Mouse (Mus musculus) limb, embryonic 14.5 days (tissue): ENCODE measurements around the gene Cd80. TPM values are rescaled to one million over a fixed set of nuclear protein-coding genes. Genes with fewer than 3 reads are reported as not detected.

Experiments used
- ATAC-seq: fragments of 200-750 bp; cut with Nextera tagmentation; 2 replicates; pipeline ENCODE4 v1.8.0; 2017; ENCODE audit warnings: low read depth, moderate number of reproducible peaks, moderate TSS enrichment; ENCODE audit not compliant: low FRiP score
- DNase-seq: peaks from one replicate; pipeline ENCODE4 v3.0.0-alpha.2; 2015; ENCODE audit warnings: low spot score
- H3K27ac ChIP-seq: fragments of 300-500 bp; sonication (generic); replicated peaks from 2 replicates; pipeline ENCODE4 v1.5.1; 2014; ENCODE audit warnings: low read depth, mild to moderate bottlenecking, low read length, moderate library complexity, mixed read lengths
- H3K27me3 ChIP-seq: fragments of 300-500 bp; sonication (generic); 2 replicates; pipeline ENCODE4 v1.6.1; 2014; ENCODE audit warnings: low read length, mixed read lengths; ENCODE audit not compliant: control insufficient read depth, insufficient read depth
- H3K36me3 ChIP-seq: fragments of 300-500 bp; sonication (generic); 2 replicates; pipeline ENCODE4 v1.6.1; 2014; ENCODE audit warnings: mild to moderate bottlenecking, low read length, moderate library complexity, mixed read lengths; ENCODE audit not compliant: control insufficient read depth, insufficient read depth
- H3K4me1 ChIP-seq: fragments of 300-500 bp; sonication (generic); 2 replicates; pipeline ENCODE4 v1.6.1; 2014; ENCODE audit warnings: antibody characterized with exemption, low read length, mixed read lengths; ENCODE audit not compliant: control insufficient read depth, insufficient read depth
- H3K4me2 ChIP-seq: fragments of 300-500 bp; sonication (generic); replicated peaks from 2 replicates; pipeline ENCODE4 v1.6.1; 2014; ENCODE audit warnings: low read depth, mild to moderate bottlenecking, low read length, moderate library complexity; ENCODE audit not compliant: severe bottlenecking
- H3K4me3 ChIP-seq: fragments of 300-500 bp; sonication (generic); replicated peaks from 2 replicates; pipeline ENCODE4 v1.5.1; 2014; ENCODE audit warnings: low read length
- H3K9ac ChIP-seq: fragments of 300-500 bp; sonication (generic); 2 replicates; pipeline ENCODE4 v1.6.1; 2014; ENCODE audit warnings: mild to moderate bottlenecking, low read depth, low read length, moderate library complexity; ENCODE audit not compliant: severe bottlenecking
- H3K9me3 ChIP-seq: fragments of 300-500 bp; sonication (generic); 2 replicates; pipeline ENCODE4 v1.6.1; 2016; ENCODE audit warnings: low read length; ENCODE audit not compliant: control insufficient read depth
- POLR2A ChIP-seq: fragments of 200-500 bp; IDR thresholded peaks from 2 replicates; pipeline ENCODE4 v1.8.0; 2012; ENCODE audit warnings: inconsistent platforms, mild to moderate bottlenecking, moderate library complexity, borderline replicate concordance; ENCODE audit not compliant: insufficient read depth, insufficient read length; ENCODE audit errors: extremely low read depth
- WGBS: fragments of 180-500 bp; shearing (Covaris S2); extraction: QIAGEN DNeasy Blood & Tissue Kit; methylation state at CpG from one replicate; pipeline ENCODE4 v1.1.7; 2014; 5-methylcytosine and 5-hydroxymethylcytosine counted together
- polyA plus RNA-seq, 2 experiments: library from polyadenylated mRNA; depleted of rRNA in 1 of 2; stranded (reverse) in 1 of 2; unstranded in 1 of 2; fragments of >200 nt; fragmentation: Nextera tagmentation in 1 of 2; extraction: Ambion mirVana in 1 of 2; gene quantifications; 2 replicates each; pipeline versions ENCODE4 v1.2.1 to v1.2.3; 2012 to 2014

The Cd80 gene
- polyA plus RNA-seq, 2 experiments, result 0.33 to 0.45 TPM

GRCm38 (mm10) chr16:38538716-38539380 is 83.5 kb downstream of the Cd80 start:
- H3K36me3 ChIP-seq, result peaks cover 66% of the 10 kb centered on the region
- no peak overlapping the region for H3K9ac ChIP-seq
- TF ChIP-seq POLR2A, result no peak
- no peak overlapping the region for H3K4me2 ChIP-seq
- DNase-seq (no peak), ATAC-seq (no peak)
- WGBS, result 92% methylated on average over 12 of the region's 13 CpGs
- H3K9me3 ChIP-seq, result no peaks in the 10 kb centered on the region
- H3K27me3 ChIP-seq, result no peaks in the 10 kb centered on the region
- H3K27ac ChIP-seq, result no peak overlapping the region
- no peaks in the 10 kb centered on the region for H3K4me1 ChIP-seq
- H3K4me3 ChIP-seq, result no peak overlapping the region

Other genes with a start within 250 kb of the Cd80 start
- 0.03 TPM in 1 of 2 replicates, not detected in the other for gene Nr1i2, start 160.7 kb upstream of the Cd80 start, polyA plus RNA-seq (2012; rRNA removed)
- gene Nr1i2, start 160.7 kb upstream of the Cd80 start, polyA plus RNA-seq (2014; fragmentation: Nextera tagmentation; extraction: Ambion mirVana), result not detected in 2 replicates
- 0.03 and 0.10 TPM in 2 replicates for gene Maats1, start 113.4 kb upstream of the Cd80 start, polyA plus RNA-seq (2012; rRNA removed)
- 0.10 TPM in 1 of 2 replicates, not detected in the other for gene Maats1, start 113.4 kb upstream of the Cd80 start, polyA plus RNA-seq (2014; fragmentation: Nextera tagmentation; extraction: Ambion mirVana)
- gene Cox17, start 108.6 kb upstream of the Cd80 start, polyA plus RNA-seq (2012; rRNA removed), result 50.0 and 83.6 TPM in 2 replicates
- gene Cox17, start 108.6 kb upstream of the Cd80 start, polyA plus RNA-seq (2014; fragmentation: Nextera tagmentation; extraction: Ambion mirVana), result 107 and 124 TPM in 2 replicates
- gene Gm21987, start 108.5 kb upstream of the Cd80 start, polyA plus RNA-seq (2012; rRNA removed), result 0.78 TPM in 1 of 2 replicates, not detected in the other
- gene Gm21987, start 108.5 kb upstream of the Cd80 start, polyA plus RNA-seq (2014; fragmentation: Nextera tagmentation; extraction: Ambion mirVana), result not detected in 2 replicates
- 4.6 and 6.0 TPM in 2 replicates for gene Popdc2, start 93.4 kb upstream of the Cd80 start, polyA plus RNA-seq (2012; rRNA removed)
- 4.2 TPM in 2 replicates for gene Popdc2, start 93.4 kb upstream of the Cd80 start, polyA plus RNA-seq (2014; fragmentation: Nextera tagmentation; extraction: Ambion mirVana)
- 0.85 and 1.1 TPM in 2 replicates for gene Pla1a, start 22.4 kb upstream of the Cd80 start, polyA plus RNA-seq (2012; rRNA removed)
- gene Pla1a, start 22.4 kb upstream of the Cd80 start, polyA plus RNA-seq (2014; fragmentation: Nextera tagmentation; extraction: Ambion mirVana), result 0.36 and 0.41 TPM in 2 replicates
- 69.5 and 70.1 TPM in 2 replicates for gene Adprh, start 2.9 kb upstream of the Cd80 start, polyA plus RNA-seq (2012; rRNA removed)
- 106 and 114 TPM in 2 replicates for gene Adprh, start 2.9 kb upstream of the Cd80 start, polyA plus RNA-seq (2014; fragmentation: Nextera tagmentation; extraction: Ambion mirVana)
- 15.5 and 17.0 TPM in 2 replicates for gene Timmdc1, start 67.1 kb downstream of the Cd80 start, polyA plus RNA-seq (2012; rRNA removed)
- gene Timmdc1, start 67.1 kb downstream of the Cd80 start, polyA plus RNA-seq (2014; fragmentation: Nextera tagmentation; extraction: Ambion mirVana), result 20.9 and 21.2 TPM in 2 replicates
- gene Poglut1, start 94.7 kb downstream of the Cd80 start, polyA plus RNA-seq (2012; rRNA removed), result 59.0 and 63.5 TPM in 2 replicates
- gene Poglut1, start 94.7 kb downstream of the Cd80 start, polyA plus RNA-seq (2014; fragmentation: Nextera tagmentation; extraction: Ambion mirVana), result 59.3 and 70.3 TPM in 2 replicates
- gene Tmem39a, start 103.1 kb downstream of the Cd80 start, polyA plus RNA-seq (2012; rRNA removed), result 309 and 389 TPM in 2 replicates
- gene Tmem39a, start 103.1 kb downstream of the Cd80 start, polyA plus RNA-seq (2014; fragmentation: Nextera tagmentation; extraction: Ambion mirVana), result 146 and 160 TPM in 2 replicates